Mouse (Mus musculus): ENCODE measurements around the gene Qser1. TPM values are rescaled to one million over a fixed set of nuclear protein-coding genes. Genes with fewer than 3 reads are reported as not detected.

Qser1 gene
- total RNA-seq, 4 experiments from 2014 or later, result 62.5 to 83.1 (median 69.3) TPM

- no peak for DNase-seq (ENCODE audit: low spot score in 2 of 2)
Observed at GRCm38 (mm10) chr2:104736241-104736640, 80.3 kb downstream of the Qser1 start.

GRCm38 (mm10) chr2:104732562-104733256, 83.9 kb downstream of the Qser1 start:
- no peak for DNase-seq (ENCODE audit: low spot score in 2 of 2)

GRCm38 (mm10) chr2:104732033-104732444, 84.5 kb downstream of the Qser1 start:
- no peak for DNase-seq (ENCODE audit: low spot score in 2 of 2)

GRCm38 (mm10) chr2:104727369-104727768, 89.2 kb downstream of the Qser1 start:
- no peak for DNase-seq (ENCODE audit: low spot score in 2 of 2)

GRCm38 (mm10) chr2:104722021-104722420, 94.5 kb downstream of the Qser1 start:
- no peak for DNase-seq (ENCODE audit: low spot score in 2 of 2)

- DNase-seq (ENCODE audit: low spot score in 2 of 2), result no peak
Observed at GRCm38 (mm10) chr2:104717827-104718226, 98.7 kb downstream of the Qser1 start.

GRCm38 (mm10) chr2:104717231-104717735, 99.3 kb downstream of the Qser1 start:
- DNase-seq (ENCODE audit: low spot score in 2 of 2), result no peak

- no peak for DNase-seq (ENCODE audit: low spot score in 2 of 2)
Observed at GRCm38 (mm10) chr2:104716279-104716678, 100.3 kb downstream of the Qser1 start, which contains the start of gene Pin1rt1. Gene Pin1rt1, minus strand, starts transcription at chr2:104716379.

- peak in 1 of 2 experiments; percentile 22 for DNase-seq (ENCODE audit: low spot score in 2 of 2)
Observed at GRCm38 (mm10) chr2:104714254-104714691, 102.3 kb downstream of the Qser1 start.

GRCm38 (mm10) chr2:104712486-104712809, 104.1 kb downstream of the Qser1 start:
- no peak for DNase-seq (ENCODE audit: low spot score in 2 of 2)

GRCm38 (mm10) chr2:104711585-104712485, 104.7 kb downstream of the Qser1 start, which contains the start of gene Tcp11l1:
Gene Tcp11l1, minus strand, starts transcription at chr2:104712169.
- peak; percentile 31 to 46 for DNase-seq (ENCODE audit: low spot score in 2 of 2)

GRCm38 (mm10) chr2:104710670-104711370, 105.7 kb downstream of the Qser1 start:
- no peak for DNase-seq (ENCODE audit: low spot score in 2 of 2)

GRCm38 (mm10) chr2:104709786-104710337, 106.7 kb downstream of the Qser1 start:
- no peak for DNase-seq (ENCODE audit: low spot score in 2 of 2)

Other genes starting within 250 kb of the Qser1 start
- 1 to 10 TPM; 5.9 to 7.9 (median 6.9) TPM for gene Cstf3, start 226.2 kb downstream of the Qser1 start, total RNA-seq (2022)
- gene Tcp11l1, start 104.6 kb downstream of the Qser1 start, total RNA-seq (2022), result 10 to 100 TPM in 1 of 4 experiments, 1 to 10 TPM in 3; 8.7 to 11.7 (median 9.2) TPM
- not detected for gene Pin1rt1, start 100.4 kb downstream of the Qser1 start, total RNA-seq (2022)
- 1 to 10 TPM; 1.4 to 2.9 (median 2.5) TPM for gene Depdc7, start 73.9 kb downstream of the Qser1 start, total RNA-seq (2022)
- under 1 TPM; 0.27 to 0.38 (median 0.32) TPM for gene Prrg4, start 33.1 kb upstream of the Qser1 start, total RNA-seq (2022)
- gene Ccdc73, start 51.0 kb upstream of the Qser1 start, total RNA-seq (2022), result 1 to 10 TPM; 2.0 to 4.5 (median 4.2) TPM
- gene Eif3m, start 200.3 kb upstream of the Qser1 start, total RNA-seq (2022), result 100 to 1,000 TPM in 3 of 4 experiments, 10 to 100 TPM in 1; 97.1 to 112 (median 104) TPM

Data from gastrocnemius, adult 8-10 months (tissue).